Mouse (Mus musculus): ENCODE data around the gene Mbnl2.

The Mbnl2 gene

GRCm38 (mm10) chr14:120296231-120297006, 20.9 kb downstream of the Mbnl2 start:
- peak in 1 of 2 experiments; percentile 82 for DNase-seq (ENCODE audit: inconsistent age in 2 of 2, low spot score in 1 of 2)

GRCm38 (mm10) chr14:120297137-120297749, 21.8 kb downstream of the Mbnl2 start:
- peak in 1 of 2 experiments; percentile 86 for DNase-seq (ENCODE audit: inconsistent age in 2 of 2, low spot score in 1 of 2)

- peak in 1 of 2 experiments; percentile 56 for DNase-seq (ENCODE audit: inconsistent age in 2 of 2, low spot score in 1 of 2)
These were observed 22.4 kb downstream of the Mbnl2 start for GRCm38 (mm10) chr14:120297833-120298232.

- DNase-seq (ENCODE audit: inconsistent age in 2 of 2, low spot score in 1 of 2) = peak in 1 of 2 experiments; percentile 73
These were observed 23.0 kb downstream of the Mbnl2 start for GRCm38 (mm10) chr14:120298439-120298838.

GRCm38 (mm10) chr14:120299716-120300115, 24.2 kb downstream of the Mbnl2 start:
- peak in 1 of 2 experiments; percentile 84 for DNase-seq (ENCODE audit: inconsistent age in 2 of 2, low spot score in 1 of 2)

- DNase-seq (ENCODE audit: inconsistent age in 2 of 2, low spot score in 1 of 2) = peak in 1 of 2 experiments; percentile 73
These were observed 24.7 kb downstream of the Mbnl2 start for GRCm38 (mm10) chr14:120300191-120300590.

- peak in 1 of 2 experiments; percentile 53 for DNase-seq (ENCODE audit: inconsistent age in 2 of 2, low spot score in 1 of 2)
These were observed 25.3 kb downstream of the Mbnl2 start for GRCm38 (mm10) chr14:120300814-120301213.

GRCm38 (mm10) chr14:120302913-120303548, 27.6 kb downstream of the Mbnl2 start:
- DNase-seq (ENCODE audit: inconsistent age in 2 of 2, low spot score in 1 of 2) = peak in 1 of 2 experiments; percentile 81

- no peak for DNase-seq (ENCODE audit: inconsistent age in 2 of 2, low spot score in 1 of 2)
These were observed 30.8 kb downstream of the Mbnl2 start for GRCm38 (mm10) chr14:120306229-120306628.

GRCm38 (mm10) chr14:120307356-120307755, 31.9 kb downstream of the Mbnl2 start:
- DNase-seq (ENCODE audit: inconsistent age in 2 of 2, low spot score in 1 of 2) = peak in 1 of 2 experiments; percentile 43

- DNase-seq (ENCODE audit: inconsistent age in 2 of 2, low spot score in 1 of 2) = peak; percentile 69 to 85
These were observed 32.5 kb downstream of the Mbnl2 start for GRCm38 (mm10) chr14:120307963-120308362.

GRCm38 (mm10) chr14:120309691-120310090, 34.2 kb downstream of the Mbnl2 start:
- DNase-seq (ENCODE audit: inconsistent age in 2 of 2, low spot score in 1 of 2) = no peak

GRCm38 (mm10) chr14:120311330-120312097, 36.0 kb downstream of the Mbnl2 start:
- DNase-seq (ENCODE audit: inconsistent age in 2 of 2, low spot score in 1 of 2) = no peak

GRCm38 (mm10) chr14:120312661-120313406, 37.4 kb downstream of the Mbnl2 start:
- DNase-seq (ENCODE audit: inconsistent age in 2 of 2, low spot score in 1 of 2) = no peak

GRCm38 (mm10) chr14:120313466-120313865, 38.0 kb downstream of the Mbnl2 start:
- DNase-seq (ENCODE audit: inconsistent age in 2 of 2, low spot score in 1 of 2) = no peak

GRCm38 (mm10) chr14:120315721-120316120, 40.3 kb downstream of the Mbnl2 start:
- peak in 1 of 2 experiments; percentile 31 for DNase-seq (ENCODE audit: inconsistent age in 2 of 2, low spot score in 1 of 2)

- DNase-seq (ENCODE audit: inconsistent age in 2 of 2, low spot score in 1 of 2) = peak; percentile 59 to 87
These were observed 43.0 kb downstream of the Mbnl2 start for GRCm38 (mm10) chr14:120318326-120318935.

- DNase-seq (ENCODE audit: inconsistent age in 2 of 2, low spot score in 1 of 2) = peak in 1 of 2 experiments; percentile 52
These were observed 43.7 kb downstream of the Mbnl2 start for GRCm38 (mm10) chr14:120318974-120319731.

GRCm38 (mm10) chr14:120322041-120322440, 46.6 kb downstream of the Mbnl2 start:
- DNase-seq (ENCODE audit: inconsistent age in 2 of 2, low spot score in 1 of 2) = peak in 1 of 2 experiments; percentile 5

Measured in adrenal gland, adult (tissue).